In the genomic region with DNA sequence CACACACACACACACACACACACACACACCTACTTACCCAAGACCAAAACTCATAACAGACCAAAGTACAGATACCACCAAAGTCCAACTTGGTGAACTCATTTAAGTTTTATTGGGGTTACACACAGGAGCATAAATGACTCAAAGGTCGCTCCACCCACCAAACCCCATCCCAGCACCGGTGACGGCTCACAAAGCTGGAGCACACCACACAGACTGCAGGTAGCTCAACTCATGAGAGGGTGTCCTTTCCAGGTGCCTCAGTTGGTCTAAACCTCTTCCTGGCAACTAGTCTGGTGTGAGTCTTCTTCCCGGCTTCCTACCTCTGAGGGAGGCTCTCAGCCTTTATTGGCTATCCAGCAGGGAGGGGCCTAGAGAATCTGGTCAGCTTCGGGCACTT, we compare ENCODE assay signal across 22 mouse cellular contexts. TPM values are rescaled to one million over a fixed set of nuclear protein-coding genes. Genes with fewer than 3 reads are reported as not detected.
DNase-seq lines count a peak whose midpoint lies in the region; ATAC-seq and TF ChIP-seq lines count a peak whose summit lies in the region.
"Had no signal": no experiment of that assay in that cellular context is flagged by ENCODE, and none has a peak within 500 bp of the region (broad histone marks: within the 10 kb centered on the region; RNA-seq: fewer than 3 reads in every experiment).

No protein-coding gene starts in this region.

- peaks cover 16% of the 10 kb centered on the region for H3K4me1 ChIP-seq in kidney, embryonic 15.5 days
- peaks cover 9% of the 10 kb centered on the region for H3K4me1 ChIP-seq in intestine, postnatal 0 days (replicated peaks; ENCODE audit: control insufficient read depth, insufficient read depth, low read length)
- peaks cover 19% of the 10 kb centered on the region for H3K4me1 ChIP-seq in midbrain, embryonic 16.5 days (ENCODE audit: control insufficient read depth, insufficient read depth, low read length)

- H3K36me3 ChIP-seq in kidney, embryonic 15.5 days: no peaks in the 10 kb centered on the region
- peaks cover 4% of the 10 kb centered on the region; the same call in 1 of the 2 replicates for H3K36me3 ChIP-seq in intestine, postnatal 0 days (ENCODE audit: control insufficient read depth, insufficient read depth)
- no peaks in the 10 kb centered on the region for H3K36me3 ChIP-seq in midbrain, embryonic 16.5 days (ENCODE audit: control insufficient read depth, insufficient read depth, low read length)
- H3K36me3 ChIP-seq: forebrain, embryonic 10.5 days; hindbrain, embryonic 12.5 days; hindbrain, embryonic 15.5 days had no signal

- no peak overlapping the region for H3K27ac ChIP-seq in kidney, embryonic 15.5 days
- peak overlapping the region; percentile 92 for H3K27ac ChIP-seq in intestine, postnatal 0 days (ENCODE audit: low read depth, low read length)
- no peak overlapping the region for H3K27ac ChIP-seq in midbrain, embryonic 16.5 days (ENCODE audit: low read length)
- H3K27ac ChIP-seq: forebrain, embryonic 10.5 days; gastrocnemius, adult 2 months; hindbrain, embryonic 12.5 days; hindbrain, embryonic 15.5 days had no signal

- DNase-seq in cerebellum, adult 11-12 months: peak; percentile 45
- no peak for DNase-seq in cerebellum, postnatal 4 days (ENCODE audit: low spot score in 2 of 2)
- peak; percentile 5 for DNase-seq in kidney, postnatal 14 days
- DNase-seq in layer of hippocampus, postnatal 25 days (ENCODE audit: extremely low spot score in 1 of 2, low spot score in 1 of 2): no peak
- DNase-seq: adrenal gland, adult 8-10 months; adrenal gland, postnatal 25 days; cerebellum, adult 18-20 months; cerebellum, adult 9-10 months; cerebellum, postnatal 36 days; forebrain, postnatal 0 days; gastrocnemius, adult 2 months; gastrocnemius, postnatal 14 days had no signal

- ATAC-seq in kidney, embryonic 15.5 days (replicated peaks; ENCODE audit: low FRiP score): no peak
- peak; percentile 53 for ATAC-seq in intestine, postnatal 0 days
- ATAC-seq in midbrain, embryonic 16.5 days: no peak
- ATAC-seq in megakaryocyte, adult 5-6 weeks (ENCODE audit: poor library complexity, severe bottlenecking): no peak
- ATAC-seq: activated CD4-positive, CD25-positive, alpha-beta regulatory T cell, adult 4 months; forebrain, embryonic 14.5 days; forebrain, postnatal 0 days had no signal

- TF ChIP-seq CTCF in intestine, postnatal 0 days (IDR thresholded peaks at IDR 0.05; ENCODE audit: low read depth): no peak

- H3K4me3 ChIP-seq in kidney, embryonic 15.5 days (replicated peaks): no peak overlapping the region
- 0 out of 2 replicates have a peak overlapping the region, but pooled peaks have one; percentile 5 for H3K4me3 ChIP-seq in intestine, postnatal 0 days (ENCODE audit: low read depth, low read length)
- H3K4me3 ChIP-seq in midbrain, embryonic 16.5 days (ENCODE audit: low read depth, low read length): no peak overlapping the region
- H3K4me3 ChIP-seq: forebrain, embryonic 10.5 days; gastrocnemius, adult 2 months; hindbrain, embryonic 12.5 days; hindbrain, embryonic 15.5 days had no signal

- no peak overlapping the region for H3K4me2 ChIP-seq in kidney, embryonic 15.5 days
- peak overlapping the region; percentile 51 for H3K4me2 ChIP-seq in intestine, postnatal 0 days (replicated peaks; ENCODE audit: low read depth)
- H3K4me2 ChIP-seq in midbrain, embryonic 16.5 days (ENCODE audit: low read length): no peak overlapping the region
- H3K4me2 ChIP-seq: heart, embryonic 11.5 days; hindbrain, embryonic 12.5 days; hindbrain, embryonic 15.5 days had no signal

- H3K27me3 ChIP-seq in kidney, embryonic 15.5 days: peaks cover 14% of the 10 kb centered on the region; the same call in 1 of the 2 replicates
- H3K27me3 ChIP-seq in intestine, postnatal 0 days (replicated peaks; ENCODE audit: control insufficient read depth, insufficient read depth, low read length): no peaks in the 10 kb centered on the region
- H3K27me3 ChIP-seq in midbrain, embryonic 16.5 days (ENCODE audit: control insufficient read depth, insufficient read depth, low read depth, low read length): no peaks in the 10 kb centered on the region

- no peak overlapping the region for H3K9ac ChIP-seq in kidney, embryonic 15.5 days
- 0 out of 2 replicates have a peak overlapping the region, but pooled peaks have one; percentile 18 for H3K9ac ChIP-seq in intestine, postnatal 0 days (ENCODE audit: low read depth, low read length)
- H3K9ac ChIP-seq in midbrain, embryonic 16.5 days (ENCODE audit: low read depth, low read length): no peak overlapping the region
- H3K9ac ChIP-seq: forebrain, postnatal 0 days; hindbrain, embryonic 12.5 days; hindbrain, embryonic 15.5 days had no signal

- 61% methylated on average over 5 of the region's 5 CpGs for WGBS in kidney, embryonic 15.5 days
- WGBS in intestine, postnatal 0 days: 19% methylated on average over 5 of the region's 5 CpGs
- WGBS in midbrain, embryonic 16.5 days: 70% methylated on average over 5 of the region's 5 CpGs

- H3K9me3 ChIP-seq in kidney, embryonic 15.5 days (replicated peaks): no peaks in the 10 kb centered on the region
- no peaks in the 10 kb centered on the region for H3K9me3 ChIP-seq in intestine, postnatal 0 days (ENCODE audit: control insufficient read depth)
- H3K9me3 ChIP-seq in midbrain, embryonic 16.5 days (replicated peaks; ENCODE audit: control insufficient read depth, low read length, poor library complexity, severe bottlenecking): no peaks in the 10 kb centered on the region
- H3K9me3 ChIP-seq: hindbrain, embryonic 15.5 days had no signal

RNA-seq across cellular contexts. Expression of gene Ppp2r5c, which starts 2.4 kb away (rescaled TPM):
- polyA plus RNA-seq in kidney, embryonic 15.5 days (2015; fragmentation: Nextera tagmentation; extraction: Ambion mirVana): 141 and 143 TPM in 2 replicates
- polyA plus RNA-seq in intestine, postnatal 0 days (2015; fragmentation: Nextera tagmentation; extraction: Ambion mirVana): 138 and 143 TPM in 2 replicates
- 100 to 1,000 TPM; 242 to 246 TPM for total RNA-seq in layer of hippocampus, postnatal 25 days (2021)
- polyA plus RNA-seq in midbrain, embryonic 16.5 days (2015; fragmentation: Nextera tagmentation; extraction: Ambion mirVana): 144 and 147 TPM in 2 replicates
- 164 and 178 TPM in 2 replicates for total RNA-seq in megakaryocyte, adult 5-6 weeks (2015)
- 293 and 306 TPM in 2 replicates for total RNA-seq in megakaryocyte, adult 5-6 weeks (2017)

Comparison
In these comparisons a context has a peak if more than half of its experiments do, and no peak if none do; other contexts are left out.
1. DNase-seq: peak in cerebellum, adult 11-12 months (single experiment) and kidney, postnatal 14 days (single experiment); none in cerebellum, postnatal 4 days (0 of 2) and layer of hippocampus, postnatal 25 days (0 of 2).